Mouse (Mus musculus) urinary bladder, adult 2 months (tissue): ENCODE measurements around the gene Itga3. TPM values are rescaled to one million over a fixed set of nuclear protein-coding genes. Genes with fewer than 3 reads are reported as not detected.

Source experiments
- DNase-seq: peaks from one replicate; pipeline ENCODE4 v3.0.0; 2022; ENCODE audit warnings: low spot score
- polyA plus RNA-seq: library from polyadenylated mRNA; depleted of rRNA; stranded (reverse); fragments of >200 nt; gene quantifications from 2 replicates; pipeline ENCODE4 v1.2.3, GENCODE M21; 2012; rRNA removed

Itga3 gene
- polyA plus RNA-seq = 55.1 and 58.8 TPM in 2 replicates

DNA sequence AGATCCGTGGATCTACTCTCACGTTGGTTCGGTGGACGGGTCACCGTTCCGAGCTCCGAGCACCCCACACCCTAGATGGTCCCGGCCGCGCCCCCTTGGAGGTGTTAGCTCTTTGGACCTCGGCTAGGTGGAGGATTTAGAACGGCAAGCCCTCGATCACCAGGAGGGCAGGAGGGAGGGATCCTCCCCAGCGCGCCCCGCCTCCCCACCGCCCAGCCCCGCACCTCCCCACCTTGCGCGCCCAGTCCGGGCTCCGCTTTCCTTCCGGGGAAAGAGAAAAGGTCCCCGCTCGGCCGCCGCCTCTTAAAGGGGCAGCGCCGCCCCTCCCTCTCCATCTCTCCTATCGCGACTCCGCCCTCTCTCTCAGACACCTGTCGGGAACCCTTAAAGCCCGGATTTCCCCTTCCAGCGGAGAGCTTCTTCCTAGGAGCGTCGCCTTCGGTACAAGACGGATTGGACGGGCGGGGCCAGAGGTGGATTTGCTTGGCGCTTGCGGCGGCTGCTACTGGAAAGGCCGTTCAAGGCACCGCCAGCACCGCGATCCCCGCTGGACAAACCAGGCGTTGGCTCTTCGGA is at the start of gene Itga3:
Itga3 (minus strand) TSS at position 266 of the 576 bp plus-strand sequence.
- DNase-seq = peak; percentile 73

- DNase-seq = no peak
These were observed 48.9 kb upstream of the Itga3 start for GRCm38 (mm10) chr11:95125366-95125948.

- no peak for DNase-seq
These were observed 45.5 kb upstream of the Itga3 start for GRCm38 (mm10) chr11:95122100-95122489.

GRCm38 (mm10) chr11:95121161-95122099 is 44.8 kb upstream of the Itga3 start:
- DNase-seq = no peak

DNA sequence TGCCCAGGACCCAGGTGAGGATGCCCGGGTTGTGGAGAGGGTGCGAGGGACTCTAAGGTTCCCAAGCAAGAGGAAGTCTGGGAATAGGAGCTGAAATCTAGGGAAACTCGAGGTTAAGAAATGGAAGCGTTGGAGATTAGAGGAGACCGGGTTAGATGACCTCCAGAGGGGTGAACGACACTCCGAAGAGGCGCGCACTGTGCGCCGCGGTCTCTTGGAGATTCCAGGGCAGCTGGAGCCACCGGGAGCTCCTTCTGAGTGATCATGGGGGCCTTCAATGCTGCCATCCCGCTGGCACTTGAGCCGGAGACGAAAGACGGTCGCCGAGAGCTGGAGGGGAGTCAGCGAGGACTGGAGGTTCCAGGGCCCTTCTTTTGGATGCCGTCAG is 44.0 kb upstream of the Itga3 start:
- no peak for DNase-seq

GRCm38 (mm10) chr11:95119990-95120632 is 43.5 kb upstream of the Itga3 start, which contains the start of gene Dlx3:
TSS of gene Dlx3 (plus strand) at chr11:95120119.
- DNase-seq = no peak

DNA sequence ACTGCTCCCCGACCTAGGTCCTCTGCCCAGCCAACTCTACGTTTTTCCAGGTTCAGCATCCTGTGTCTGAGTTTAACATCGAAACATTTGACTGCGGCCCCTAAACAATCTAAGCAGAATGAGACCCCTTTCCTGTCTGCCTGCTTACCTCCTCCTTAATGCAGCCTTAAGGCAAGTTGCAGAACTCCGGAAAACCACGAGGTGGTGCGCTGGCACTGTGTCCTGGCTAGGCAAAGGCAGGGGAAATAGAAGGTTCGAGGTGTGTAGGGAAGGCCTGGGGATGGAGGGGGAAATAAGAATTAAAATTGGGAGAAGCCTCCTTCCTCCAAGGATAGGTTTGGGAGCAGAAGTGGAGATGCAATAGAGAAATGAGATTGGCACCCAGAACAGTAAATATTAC is 41.9 kb upstream of the Itga3 start:
- DNase-seq = peak; percentile 66

DNA sequence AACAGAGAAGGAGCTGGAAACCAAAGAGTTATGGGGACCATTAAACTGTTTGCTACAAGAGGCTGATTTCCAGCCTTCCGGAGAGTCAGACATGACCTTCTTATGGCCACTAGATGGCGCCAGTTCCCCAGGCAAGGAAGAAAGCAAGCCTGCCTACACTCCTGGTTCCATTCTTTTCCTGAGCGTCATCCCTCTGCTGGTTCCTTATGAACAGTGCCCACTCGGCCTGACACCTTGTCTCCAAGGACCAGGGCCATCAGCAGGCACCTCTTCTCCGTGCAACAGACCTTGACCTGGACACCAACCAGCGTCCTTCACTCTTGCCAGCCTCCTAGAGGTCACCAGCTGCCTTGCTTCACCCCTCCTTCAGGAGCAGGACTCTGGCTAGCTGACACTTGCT is 40.4 kb upstream of the Itga3 start:
- DNase-seq = peak; percentile 34

GRCm38 (mm10) chr11:95110081-95110480 is 33.5 kb upstream of the Itga3 start:
- no peak for DNase-seq

DNA sequence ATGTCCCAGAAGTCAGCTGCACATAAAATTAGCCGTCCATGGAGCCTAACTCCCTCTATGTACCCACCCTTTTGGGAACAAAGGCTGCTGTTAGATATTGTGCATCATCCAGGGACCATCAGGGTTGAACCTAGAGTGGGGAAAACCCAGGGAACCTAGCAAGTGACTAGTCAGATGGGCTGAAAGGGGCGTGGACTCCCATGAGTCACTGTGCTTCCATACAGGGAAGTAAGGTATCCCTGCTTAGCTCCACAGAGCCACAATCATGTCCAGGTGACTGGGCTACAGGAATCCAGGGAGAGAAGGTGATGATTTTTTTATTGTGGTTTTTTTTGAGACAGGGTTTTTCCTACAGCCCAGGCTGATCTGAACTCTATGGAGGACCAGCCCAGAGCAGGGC is 32.4 kb upstream of the Itga3 start:
- no peak for DNase-seq

DNA sequence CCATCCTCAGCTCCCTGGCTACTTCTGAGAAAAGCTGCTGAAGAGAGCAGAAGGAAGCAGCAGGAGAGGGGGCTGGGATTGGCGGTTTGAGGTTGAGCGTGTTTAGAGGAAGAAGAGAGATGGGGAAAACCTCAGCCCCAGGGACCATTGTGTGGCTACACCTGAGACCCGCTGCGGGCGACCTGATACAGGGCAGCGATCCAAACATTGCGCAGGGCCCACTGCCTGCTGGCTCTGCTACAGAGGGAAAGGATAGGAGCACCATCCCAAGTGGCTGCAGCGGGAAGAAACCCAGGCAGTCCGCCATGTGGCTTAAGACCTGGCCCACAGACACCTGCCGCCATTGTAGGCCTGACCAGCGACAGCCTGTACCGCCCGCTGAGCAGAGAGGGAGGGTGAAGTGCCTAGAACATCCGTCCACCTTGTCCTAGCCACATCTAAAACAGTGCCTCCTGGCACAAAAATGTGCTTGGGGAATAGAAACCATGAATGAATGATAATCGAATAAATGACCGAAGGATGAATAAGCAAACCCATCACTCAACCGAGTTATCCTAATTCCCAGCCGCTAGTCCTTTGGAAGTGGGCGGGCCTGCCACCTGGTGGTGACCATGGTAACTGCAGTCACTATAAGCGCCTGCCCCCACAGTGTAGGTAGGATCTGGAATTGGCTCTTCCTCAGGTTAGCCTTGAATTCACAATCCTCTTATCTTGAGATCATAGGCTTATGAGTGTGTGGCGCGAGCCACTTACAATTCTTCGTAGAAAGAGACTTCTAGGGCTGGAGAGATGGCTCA is 30.0 kb upstream of the Itga3 start:
- no peak for DNase-seq

DNA sequence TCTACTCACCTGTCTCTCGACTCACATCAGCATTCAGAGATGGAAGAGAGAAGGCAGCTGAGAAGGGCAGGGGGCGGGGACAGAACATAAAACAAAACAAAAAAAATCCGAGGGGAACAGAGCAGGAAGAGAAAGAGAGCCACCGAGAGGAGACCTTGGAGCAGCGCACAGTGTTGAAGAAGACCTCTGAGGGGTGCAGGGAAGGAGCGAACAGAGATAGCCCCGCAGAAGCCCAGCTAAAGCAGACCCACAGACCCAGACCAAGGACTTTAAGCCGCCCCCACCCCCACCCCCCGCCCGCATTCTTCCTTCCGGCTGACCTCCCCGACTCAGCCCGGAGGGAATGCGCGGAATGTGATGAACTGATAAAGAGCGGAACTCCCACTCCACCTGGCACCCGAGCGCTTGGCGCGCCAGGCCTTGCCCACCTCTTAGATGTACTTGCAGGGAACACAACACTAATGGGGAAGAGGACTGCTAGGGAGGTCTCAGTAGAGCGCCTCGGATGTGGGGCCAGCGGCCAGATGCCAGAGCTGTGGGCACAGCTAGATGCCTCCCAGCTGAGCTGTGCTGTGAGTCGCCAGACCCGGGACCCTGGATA is 28.8 kb upstream of the Itga3 start:
- DNase-seq = no peak

DNA sequence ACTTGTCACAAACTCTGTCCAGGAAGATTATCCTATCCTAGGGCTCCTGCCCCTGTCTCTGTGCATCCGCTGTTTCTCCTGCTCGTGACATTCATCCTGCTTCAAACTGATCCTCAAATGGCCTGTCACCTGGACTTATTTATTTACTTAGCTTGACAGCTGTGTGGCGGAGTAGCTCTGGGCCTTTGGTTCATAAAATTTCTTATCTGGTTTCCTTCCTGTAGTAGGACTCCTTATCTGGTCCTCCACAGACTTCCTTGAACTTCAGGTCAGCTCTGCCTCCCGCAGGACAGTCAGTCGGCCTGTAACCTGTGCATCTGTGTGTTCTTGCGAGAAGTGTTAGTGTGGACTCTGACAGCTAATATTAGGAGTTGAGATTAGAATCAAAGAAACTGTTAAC is 27.7 kb upstream of the Itga3 start:
- no peak for DNase-seq

DNA sequence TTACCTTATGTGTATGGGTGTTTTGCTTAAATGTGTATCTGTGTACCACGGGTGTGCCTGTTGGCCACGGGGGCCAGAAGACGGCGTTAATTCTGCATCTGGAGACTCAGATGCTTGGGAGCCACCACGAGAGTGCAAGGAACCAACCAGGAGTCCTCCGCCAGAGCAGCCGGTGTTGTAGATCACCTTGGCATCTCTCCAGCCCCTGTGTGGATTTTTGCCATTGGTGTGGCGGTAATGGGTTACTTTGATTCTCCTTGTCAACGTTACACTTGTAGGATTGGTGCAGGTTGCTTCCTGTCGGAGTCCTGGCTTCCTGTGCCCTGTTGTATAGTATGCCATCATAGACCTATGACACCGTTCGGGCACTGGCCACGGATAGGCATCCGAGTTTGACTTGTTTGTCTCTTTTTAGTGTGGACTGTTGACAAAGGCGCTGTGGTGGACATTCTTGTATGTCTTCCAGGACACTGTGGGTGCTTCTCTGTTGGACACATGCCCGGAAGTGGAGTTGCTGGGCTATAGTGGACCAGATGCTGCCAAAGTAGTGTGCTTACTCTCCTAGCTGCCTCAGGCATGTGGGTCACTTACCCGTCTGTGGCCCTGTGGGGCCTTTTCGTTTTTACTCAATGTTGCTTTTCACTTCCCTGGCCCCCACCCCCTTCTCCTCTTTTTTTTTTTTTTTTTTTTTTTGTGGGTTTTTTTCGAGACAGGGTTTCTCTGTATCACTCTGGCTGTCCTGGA is 25.7 kb upstream of the Itga3 start:
- DNase-seq = no peak

- DNase-seq = no peak
These were observed 24.6 kb upstream of the Itga3 start for GRCm38 (mm10) chr11:95101071-95101788.

- DNase-seq = no peak
These were observed 23.8 kb upstream of the Itga3 start for GRCm38 (mm10) chr11:95100393-95100792.

DNA sequence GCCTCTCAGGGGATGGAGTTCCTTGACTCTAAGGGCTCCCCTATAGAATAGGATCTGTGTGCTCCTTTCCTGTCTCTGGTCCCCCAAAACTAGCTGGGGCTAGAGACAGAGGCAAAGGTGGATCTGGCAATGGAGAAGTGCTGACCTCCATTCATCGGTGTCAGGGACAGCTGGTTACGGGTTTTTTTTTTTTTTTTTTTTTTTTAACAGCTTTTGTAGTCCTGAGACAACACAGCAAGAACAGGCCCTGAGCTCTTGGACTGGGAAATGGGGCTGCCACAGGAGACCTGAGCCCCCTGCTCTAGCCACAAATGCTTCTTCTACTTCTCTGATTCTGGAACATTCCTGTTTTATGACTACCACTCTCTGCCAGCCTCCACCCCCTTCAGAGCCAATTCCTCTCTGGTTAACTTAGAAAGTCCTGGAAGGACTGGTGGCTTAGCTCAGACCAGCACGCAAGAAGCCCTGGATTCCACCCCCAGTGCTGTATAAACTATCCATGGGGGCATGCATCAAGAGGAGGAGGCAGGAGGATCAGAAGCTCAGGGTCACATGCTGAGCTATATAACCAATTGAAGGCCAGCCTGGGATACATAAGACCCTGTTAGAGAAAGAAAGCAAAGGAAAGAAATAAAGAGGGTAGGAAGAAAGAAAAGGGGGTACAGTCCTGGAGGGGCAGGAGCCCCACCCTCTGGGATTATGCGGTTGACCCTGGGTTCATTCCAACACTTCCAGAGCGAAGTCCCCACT is 21.9 kb upstream of the Itga3 start:
- no peak for DNase-seq

- DNase-seq = no peak
These were observed 21.3 kb upstream of the Itga3 start for GRCm38 (mm10) chr11:95097889-95098288.
